Mouse (Mus musculus): Measurements from ENCODE around the gene Faim2. TPM values are rescaled to one million over a fixed set of nuclear protein-coding genes. Genes with fewer than 3 reads are reported as not detected.

Gene Faim2
- polyA plus RNA-seq, 1 experiment from 2014 or later: 2.9 TPM

DNA sequence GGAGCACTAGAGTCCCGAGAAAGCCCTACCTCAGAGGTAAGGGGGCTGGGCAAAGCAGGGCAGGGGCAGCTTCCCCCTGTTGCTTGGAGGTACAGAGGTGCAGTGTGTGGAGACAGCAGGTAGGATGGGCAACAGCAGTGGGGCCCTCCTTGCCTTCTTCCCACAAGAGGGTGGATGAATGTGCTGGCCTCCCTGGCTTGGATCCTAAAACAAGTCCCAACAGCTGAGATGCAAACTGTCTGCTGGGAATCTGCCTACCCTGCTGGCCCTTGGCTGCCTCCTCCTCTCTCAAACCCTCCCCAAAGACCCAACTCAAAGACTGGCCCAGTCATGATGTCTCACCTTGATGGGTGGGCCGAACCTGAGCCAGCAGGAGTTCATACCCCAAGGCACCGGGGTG lies 72.5 kb downstream of the Faim2 start:
- 0 out of 2 replicates have a peak overlapping the region, but pooled peaks have one; percentile 8 for H3K27ac ChIP-seq
- ATAC-seq (ENCODE audit: low FRiP score): no peak

DNA sequence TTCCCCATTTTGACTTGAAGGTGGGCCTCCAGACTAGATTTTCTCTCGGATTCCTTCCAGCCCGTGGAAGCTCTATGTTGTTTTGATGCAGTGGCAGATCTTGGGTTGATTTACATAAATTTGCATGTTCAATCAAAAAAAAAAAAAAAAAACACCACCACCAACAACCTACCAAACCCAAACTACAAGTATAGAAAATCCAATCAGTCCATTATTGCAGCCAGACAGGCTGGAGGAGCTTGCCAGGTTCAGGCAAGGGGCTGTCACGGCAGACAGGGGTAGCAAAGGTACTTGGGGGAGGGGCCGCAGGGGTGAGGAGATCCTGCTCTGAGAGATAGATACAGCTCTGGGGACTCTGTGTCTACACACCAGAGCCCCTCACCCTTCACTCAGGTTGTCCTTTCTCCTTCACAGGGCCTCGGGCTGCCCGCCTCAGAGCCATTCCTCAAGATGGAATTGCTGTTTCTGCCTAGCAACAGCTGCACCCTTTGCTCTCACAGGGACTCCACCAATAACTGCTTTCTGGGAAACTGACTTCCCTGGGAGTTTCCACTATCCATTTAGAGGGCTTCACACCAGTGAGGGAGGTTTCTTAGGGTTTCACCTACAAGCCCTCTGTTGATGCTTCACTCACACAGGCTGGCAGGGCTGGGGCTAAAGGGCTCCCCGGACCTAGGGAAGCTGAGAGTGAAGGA lies 73.2 kb downstream of the Faim2 start:
- Histone ChIP-seq H3K9ac (no peak overlapping the region; the same call in 1 of the 2 replicates), H3K27me3 (no peaks in the 10 kb centered on the region), H3K4me2 (replicated peaks) (peak overlapping the region; percentile 25; the same call in 1 of the 2 replicates), H3K36me3 (peaks cover 3% of the 10 kb centered on the region; the same call in 1 of the 2 replicates), H3K4me3 (no peak overlapping the region), H3K27ac (0 out of 2 replicates have a peak overlapping the region, but pooled peaks have one; percentile 8), H3K4me1 (peaks cover 45% of the 10 kb centered on the region), H3K9me3 (replicated peaks) (no peaks in the 10 kb centered on the region)
- 76% methylated on average over 7 of the region's 7 CpGs for WGBS
- no peak for ATAC-seq (ENCODE audit: low FRiP score)

More for the DNA sequence above, 72.5 kb downstream of the Faim2 start:
- peak overlapping the region; percentile 25 for H3K4me2 ChIP-seq (replicated peaks)
- H3K9ac ChIP-seq: peak overlapping the region; percentile 42
- WGBS: 82% methylated on average over 3 of the region's 3 CpGs
- H3K27me3 ChIP-seq: no peaks in the 10 kb centered on the region
- H3K4me3 ChIP-seq: no peak overlapping the region
- peaks cover 45% of the 10 kb centered on the region for H3K4me1 ChIP-seq
- peaks cover 3% of the 10 kb centered on the region; the same call in 1 of the 2 replicates for H3K36me3 ChIP-seq
- H3K9me3 ChIP-seq (replicated peaks): no peaks in the 10 kb centered on the region

DNA sequence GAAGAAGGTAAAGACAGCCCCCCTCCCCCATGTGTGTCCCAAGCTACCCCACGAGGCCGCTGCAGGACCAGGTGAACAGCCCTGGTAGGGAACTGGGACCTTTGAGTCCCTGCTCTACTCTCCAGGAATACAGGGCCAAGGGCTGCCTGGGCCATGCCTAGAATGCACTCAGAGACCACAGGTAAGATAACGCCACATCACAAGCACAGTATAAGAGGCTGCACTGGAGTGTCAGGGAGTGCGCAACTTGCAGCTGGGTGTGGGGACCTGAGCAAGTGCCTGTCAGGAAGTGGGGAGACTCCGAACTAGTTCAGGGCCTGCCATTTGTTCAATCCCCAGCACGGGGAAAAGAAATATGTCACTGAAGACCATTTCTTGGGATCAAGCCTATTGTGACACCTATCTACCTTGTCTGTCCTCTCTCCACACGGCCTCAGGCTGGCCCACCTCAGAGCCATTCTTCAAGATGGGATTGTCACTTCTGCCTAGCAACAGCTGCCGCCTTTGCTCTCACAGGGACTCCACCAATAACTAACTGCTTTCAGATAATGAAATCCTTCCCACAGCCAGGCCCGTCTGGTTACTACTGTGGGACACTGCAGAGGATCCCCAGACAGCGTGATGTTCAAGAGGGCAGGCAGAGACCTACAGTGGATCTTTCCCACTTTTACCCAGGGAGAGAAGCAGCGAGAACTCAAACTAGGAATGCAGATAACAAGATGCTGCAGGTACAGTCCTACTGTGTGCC lies 74.6 kb downstream of the Faim2 start:
- Histone ChIP-seq H3K4me1 (peaks cover 48% of the 10 kb centered on the region), H3K27me3 (no peaks in the 10 kb centered on the region), H3K4me3 (no peak overlapping the region), H3K27ac (no peak overlapping the region), H3K9me3 (replicated peaks) (no peaks in the 10 kb centered on the region), H3K36me3 (peaks cover 3% of the 10 kb centered on the region; the same call in 1 of the 2 replicates), H3K9ac (no peak overlapping the region), H3K4me2 (replicated peaks) (no peak overlapping the region)
- WGBS: 74% methylated on average over 11 of the region's 11 CpGs
- ATAC-seq (ENCODE audit: low FRiP score): no peak

DNA sequence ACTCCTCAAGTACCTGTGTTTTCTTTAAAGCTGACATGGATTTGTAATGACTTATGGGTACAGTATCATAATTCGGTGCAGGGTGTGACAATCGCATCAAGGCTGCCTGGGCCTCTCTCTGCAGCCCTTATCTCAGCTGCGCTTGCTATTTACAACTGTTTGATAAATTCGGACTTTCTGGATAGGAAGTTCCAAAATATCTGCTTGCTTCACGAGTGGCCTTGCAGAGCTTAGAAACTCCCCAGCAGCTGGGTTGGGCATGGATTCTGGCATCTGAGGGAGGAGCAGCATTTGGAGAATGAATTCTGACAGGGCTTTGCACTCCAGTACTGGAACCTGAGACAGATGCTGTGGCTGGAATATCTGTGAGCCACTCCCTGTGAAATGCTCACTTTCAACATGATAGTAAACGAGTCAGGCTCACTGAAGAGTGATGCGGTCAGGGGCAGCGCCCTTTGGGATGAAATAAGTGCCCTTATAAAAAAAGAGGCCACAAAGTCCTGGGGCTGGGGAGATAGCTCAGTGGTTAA lies 78.1 kb downstream of the Faim2 start:
- 85% methylated on average over 8 of the region's 8 CpGs for WGBS
- no peak for ATAC-seq (ENCODE audit: low FRiP score)
- Histone ChIP-seq H3K9me3 (replicated peaks) (no peaks in the 10 kb centered on the region), H3K4me1 (peaks cover 29% of the 10 kb centered on the region), H3K27ac (no peak overlapping the region), H3K9ac (no peak overlapping the region), H3K4me2 (replicated peaks) (no peak overlapping the region), H3K36me3 (0 out of 2 replicates have a peak, but pooled peaks cover 5% of the 10 kb centered on the region), H3K4me3 (no peak overlapping the region), H3K27me3 (no peaks in the 10 kb centered on the region)

DNA sequence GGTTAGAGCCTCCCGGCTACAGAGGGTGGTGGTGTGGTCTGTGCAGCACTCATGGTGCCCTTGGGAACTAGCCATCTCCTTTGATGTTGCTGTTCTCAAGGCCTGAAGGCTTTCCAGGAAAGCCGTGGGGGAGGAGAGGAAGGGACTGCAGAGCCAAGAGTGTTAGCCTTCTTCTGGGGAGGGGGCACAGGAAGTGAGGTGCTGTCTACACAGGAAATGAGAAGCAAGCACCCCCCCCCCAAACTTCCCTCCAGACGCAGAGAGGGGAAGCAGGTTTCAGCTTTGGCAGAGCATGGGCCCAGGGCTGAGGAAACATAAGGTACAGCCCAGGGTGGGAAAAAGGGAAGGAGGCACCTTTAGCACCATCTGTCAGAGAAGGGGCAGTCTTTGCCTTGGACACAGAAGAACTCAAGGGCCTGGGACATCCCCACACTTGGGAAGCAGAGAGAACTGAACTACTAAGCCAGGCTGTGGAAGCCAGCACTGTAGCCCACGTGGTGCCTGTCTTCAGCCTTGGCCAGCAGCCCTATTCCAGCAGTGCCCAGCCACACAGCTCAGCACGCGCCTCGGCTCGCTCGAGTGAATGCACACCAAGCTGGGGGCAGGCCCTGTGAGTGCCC lies 78.7 kb downstream of the Faim2 start:
- Histone ChIP-seq H3K4me3 (no peak overlapping the region), H3K27ac (no peak overlapping the region), H3K9me3 (replicated peaks) (no peaks in the 10 kb centered on the region), H3K36me3 (peaks cover 6% of the 10 kb centered on the region; the same call in 1 of the 2 replicates), H3K9ac (no peak overlapping the region), H3K4me2 (replicated peaks) (no peak overlapping the region), H3K4me1 (peaks cover 25% of the 10 kb centered on the region), H3K27me3 (no peaks in the 10 kb centered on the region)
- no peak; the same call in 1 of the 2 replicates for ATAC-seq (ENCODE audit: low FRiP score)
- 81% methylated on average over 9 of the region's 9 CpGs for WGBS

Other genes starting within 250 kb of the Faim2 start
- gene Prpf40b, start 233.1 kb downstream of the Faim2 start, polyA plus RNA-seq (2016; fragmentation: Nextera tagmentation; extraction: Ambion mirVana): 82.3 and 83.3 TPM in 2 replicates
- gene Fam186b, start 232.3 kb downstream of the Faim2 start, polyA plus RNA-seq (2016; fragmentation: Nextera tagmentation; extraction: Ambion mirVana): 0.10 and 0.22 TPM in 2 replicates
- gene Fmnl3, start 157.7 kb downstream of the Faim2 start, polyA plus RNA-seq (2016; fragmentation: Nextera tagmentation; extraction: Ambion mirVana): 19.7 and 23.4 TPM in 2 replicates
- 271 and 274 TPM in 2 replicates for gene Tmbim6, start 135.3 kb downstream of the Faim2 start, polyA plus RNA-seq (2016; fragmentation: Nextera tagmentation; extraction: Ambion mirVana)
- gene Nckap5l, start 70.4 kb downstream of the Faim2 start, polyA plus RNA-seq (2016; fragmentation: Nextera tagmentation; extraction: Ambion mirVana): 14.9 and 16.1 TPM in 2 replicates
- 18.9 TPM in 2 replicates for gene Bcdin3d, start 53.4 kb downstream of the Faim2 start, polyA plus RNA-seq (2016; fragmentation: Nextera tagmentation; extraction: Ambion mirVana)
- gene Aqp2, start 50.9 kb upstream of the Faim2 start, polyA plus RNA-seq (2016; fragmentation: Nextera tagmentation; extraction: Ambion mirVana): not detected in 2 replicates
- gene Aqp5, start 62.6 kb upstream of the Faim2 start, polyA plus RNA-seq (2016; fragmentation: Nextera tagmentation; extraction: Ambion mirVana): 2.4 and 2.7 TPM in 2 replicates
- gene Aqp6, start 73.2 kb upstream of the Faim2 start, polyA plus RNA-seq (2016; fragmentation: Nextera tagmentation; extraction: Ambion mirVana): 1.3 and 2.8 TPM in 2 replicates
- gene Racgap1, start 123.5 kb upstream of the Faim2 start, polyA plus RNA-seq (2016; fragmentation: Nextera tagmentation; extraction: Ambion mirVana): 177 and 185 TPM in 2 replicates
- gene Asic1, start 142.2 kb upstream of the Faim2 start, polyA plus RNA-seq (2016; fragmentation: Nextera tagmentation; extraction: Ambion mirVana): 48.6 and 61.6 TPM in 2 replicates
- gene Smarcd1, start 174.0 kb upstream of the Faim2 start, polyA plus RNA-seq (2016; fragmentation: Nextera tagmentation; extraction: Ambion mirVana): 123 and 141 TPM in 2 replicates
- not detected in 2 replicates for gene Gm17349, start 177.3 kb upstream of the Faim2 start, polyA plus RNA-seq (2016; fragmentation: Nextera tagmentation; extraction: Ambion mirVana)
- 0.69 and 0.92 TPM in 2 replicates for gene Gpd1, start 189.3 kb upstream of the Faim2 start, polyA plus RNA-seq (2016; fragmentation: Nextera tagmentation; extraction: Ambion mirVana)
- gene Cox14, start 197.5 kb upstream of the Faim2 start, polyA plus RNA-seq (2016; fragmentation: Nextera tagmentation; extraction: Ambion mirVana): 152 and 156 TPM in 2 replicates
- 66.8 and 69.3 TPM in 2 replicates for gene Cers5, start 244.7 kb upstream of the Faim2 start, polyA plus RNA-seq (2016; fragmentation: Nextera tagmentation; extraction: Ambion mirVana)

Data from hindbrain, embryonic 12.5 days (tissue).